Mouse (Mus musculus) heart, postnatal 14 days (tissue): ENCODE data around the gene Pmfbp1. TPM values are rescaled to one million over a fixed set of nuclear protein-coding genes. Genes with fewer than 3 reads are reported as not detected.

Source experiments
- DNase-seq, 2 experiments: peaks; one replicate each; pipeline ENCODE4 v3.0.0; 2021 to 2022
- intact Hi-C: fragments of 180-260 bp; cut with DNase I; formaldehyde crosslinking; loops from one replicate; pipeline ENCODE4 v1.15.1; 2025
- total RNA-seq, 2 experiments: library from RNA; stranded (reverse); gene quantifications; 2 replicates each; pipeline ENCODE4 v1.2.3; 2021

The Pmfbp1 gene
- total RNA-seq, 2 experiments from 2014 or later, result not detected

DNA sequence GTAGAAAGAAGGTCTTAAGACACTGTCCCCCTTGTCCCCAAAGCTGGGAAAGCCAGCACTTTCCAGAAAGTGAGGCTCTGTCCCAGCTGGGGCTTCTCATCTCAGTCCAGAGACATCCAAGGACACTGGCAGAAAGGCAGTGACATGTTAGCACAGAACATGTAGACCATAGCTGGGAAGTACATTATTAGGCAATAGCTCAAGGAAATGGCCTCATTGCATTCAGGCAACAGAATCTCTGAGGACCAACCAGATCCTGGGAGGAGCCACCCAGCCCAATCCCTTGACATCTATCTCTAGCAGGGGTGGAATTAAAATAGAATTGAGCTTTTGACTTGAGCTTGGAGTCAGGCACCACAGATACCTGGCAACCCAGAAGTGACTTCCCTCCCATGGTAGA lies 91.8 kb downstream of the Pmfbp1 start:
- intact Hi-C loops, result no loop called here
- no peak for DNase-seq

DNA sequence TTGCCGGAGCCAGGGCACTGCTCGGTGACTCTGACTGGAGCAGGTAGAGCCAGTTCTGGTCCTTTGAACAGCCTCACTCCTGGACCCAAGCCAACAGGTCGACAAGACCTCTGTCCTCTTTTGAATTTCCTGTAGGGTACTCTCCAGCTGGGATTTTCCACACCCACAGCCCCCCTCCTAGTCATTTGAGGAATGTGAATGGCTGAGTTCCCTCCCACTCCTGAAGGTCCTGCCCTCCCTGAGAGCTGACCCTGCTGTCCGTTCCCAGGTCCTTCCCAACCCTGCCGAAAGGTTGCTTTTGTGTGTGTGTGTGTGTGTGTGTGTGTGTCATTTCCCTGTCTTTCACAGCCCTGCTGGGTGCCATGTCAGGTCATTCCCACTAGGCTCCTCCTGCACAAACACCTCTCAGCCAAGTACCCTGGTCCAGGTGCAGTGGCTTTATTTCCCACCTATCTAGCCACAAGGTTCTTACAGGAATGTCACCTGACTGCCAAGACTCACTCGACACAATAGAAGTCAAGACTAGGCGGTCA lies 93.2 kb downstream of the Pmfbp1 start:
- DNase-seq, result no peak
- intact Hi-C loops, result no loop called here

DNA sequence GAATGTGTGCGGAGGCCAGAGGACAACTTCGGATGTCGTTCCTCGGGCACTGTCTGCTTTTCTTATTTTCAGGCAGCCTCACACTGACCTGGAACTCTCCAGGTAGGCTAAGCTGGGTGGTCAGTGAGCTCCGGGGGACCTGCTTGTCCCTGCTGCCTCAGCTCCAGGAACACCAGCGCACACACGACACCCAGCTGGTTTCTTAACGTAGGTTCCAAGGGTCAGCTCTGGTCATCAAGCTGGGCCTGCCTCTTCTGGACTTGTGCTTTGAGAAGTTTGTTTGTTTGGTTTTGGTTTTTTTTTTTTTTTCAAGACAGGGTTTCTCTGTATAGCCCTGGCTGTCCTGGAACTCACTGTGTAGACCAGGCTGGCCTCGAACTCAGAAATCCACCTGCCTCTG lies 97.1 kb downstream of the Pmfbp1 start:
- no peak for DNase-seq
- intact Hi-C loops, result no loop called here

DNA sequence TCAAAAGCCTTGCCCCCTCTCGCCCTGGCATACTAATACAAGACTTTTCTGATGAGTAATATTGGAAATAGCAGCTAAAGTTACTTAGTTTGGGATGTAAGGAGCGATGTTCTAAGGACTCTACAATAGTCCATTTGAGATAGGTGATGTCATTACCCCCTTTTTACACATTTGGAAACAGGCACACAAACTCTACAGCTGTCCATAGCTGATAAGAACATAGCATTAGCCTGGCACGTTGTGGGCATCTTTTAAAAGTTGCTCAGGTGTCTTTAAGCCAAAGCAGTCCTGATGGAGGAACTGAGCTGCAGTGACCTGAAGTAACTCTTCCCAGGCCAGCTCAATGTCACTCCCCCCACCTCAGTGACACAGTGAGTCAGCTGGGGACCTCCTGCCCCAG lies 97.5 kb downstream of the Pmfbp1 start:
- no peak for DNase-seq
- intact Hi-C loops, result no loop called here

DNA sequence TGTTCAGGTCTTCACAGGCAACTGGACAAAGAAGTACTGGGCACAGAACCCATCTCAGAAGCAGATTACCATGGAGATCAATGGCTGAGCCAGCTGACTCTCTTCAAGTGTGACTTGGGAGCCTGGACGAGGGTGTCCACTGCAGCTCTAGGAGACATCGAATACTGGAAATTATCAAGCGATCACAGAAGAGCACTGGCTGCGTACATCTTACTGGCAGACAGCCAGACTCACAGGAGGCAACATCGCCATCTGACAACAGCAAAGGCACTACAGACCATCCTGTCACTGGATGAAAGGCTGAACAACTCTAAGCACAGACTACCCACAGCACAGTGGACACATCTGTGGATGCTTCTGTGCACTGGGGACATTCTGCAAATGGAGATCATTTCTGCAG lies 98.3 kb downstream of the Pmfbp1 start:
- DNase-seq, result no peak
- intact Hi-C loops, result no loop called here

Other genes starting within 250 kb of the Pmfbp1 start
- 10 to 100 TPM; 14.0 to 14.6 TPM for gene Dhx38, start 71.8 kb downstream of the Pmfbp1 start, total RNA-seq
- 1 to 10 TPM; 4.4 to 5.0 TPM for gene Txnl4b, start 71.9 kb downstream of the Pmfbp1 start, total RNA-seq
- gene Hp, start 85.1 kb downstream of the Pmfbp1 start, total RNA-seq, result 10 to 100 TPM; 18.7 to 51.9 TPM
- 10 to 100 TPM; 18.3 to 20.8 TPM for gene Dhodh, start 114.6 kb downstream of the Pmfbp1 start, total RNA-seq
- under 1 TPM in 1 of 2 experiments, not detected in 1; 0.10 TPM for gene Pkd1l3, start 120.5 kb downstream of the Pmfbp1 start, total RNA-seq
- 10 to 100 TPM; 48.1 to 53.0 TPM for gene Ist1, start 199.2 kb downstream of the Pmfbp1 start, total RNA-seq
- gene Zfp821, start 211.5 kb downstream of the Pmfbp1 start, total RNA-seq, result 10 to 100 TPM in 1 of 2 experiments, 1 to 10 TPM in 1; 8.6 to 10.4 TPM
- 10 to 100 TPM; 24.1 to 28.0 TPM for gene Atxn1l, start 243.7 kb downstream of the Pmfbp1 start, total RNA-seq